Mouse (Mus musculus): ENCODE measurements around the gene Gbp9.
"Not testable (repeated sequence)": the region's sequence is repeated elsewhere in the genome, so short reads cannot be mapped to it uniquely, and the experiment has no call there.

DNA sequence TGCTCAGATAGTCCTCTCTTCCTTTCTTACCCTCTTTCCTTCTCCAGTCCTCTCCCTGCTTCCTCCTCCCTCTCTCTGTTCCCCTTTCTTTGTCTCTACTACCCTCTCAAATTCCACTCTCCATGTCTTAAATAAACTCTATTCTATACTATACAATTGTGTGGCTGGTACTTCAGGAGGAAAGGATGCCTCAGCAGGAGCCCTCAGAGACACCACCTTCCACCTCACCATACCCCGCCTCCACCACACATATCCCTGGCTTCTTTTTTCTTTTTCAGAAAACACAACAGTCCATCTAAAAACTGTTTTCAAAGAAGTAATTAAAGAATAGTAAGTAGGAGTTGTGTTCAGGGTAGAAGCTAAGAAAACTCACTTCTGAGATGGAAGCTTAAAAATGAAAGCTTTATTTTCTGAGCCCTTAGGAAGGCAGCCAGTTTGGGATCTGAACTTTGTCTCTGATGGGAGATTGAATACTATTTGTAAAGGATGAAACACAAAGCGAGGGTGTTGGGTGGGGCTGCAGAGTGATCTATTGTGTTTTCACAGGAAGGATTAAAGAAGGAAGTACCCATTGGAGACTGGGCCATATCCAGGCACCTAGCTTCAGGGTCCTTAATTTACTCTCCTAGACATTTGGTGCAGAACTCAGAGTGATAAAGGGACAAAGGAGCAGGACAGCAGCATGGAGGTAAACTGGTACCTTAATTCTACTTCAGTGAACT, 911 bp upstream of the Gbp9 start:
- TF ChIP-seq POLR2A, CTCF (IDR thresholded peaks at IDR 0.05; ENCODE audit: insufficient read depth, low read depth, low read length): not testable (repeated sequence)

Measured in olfactory bulb, adult 2 months (tissue).